Mouse (Mus musculus) bone marrow macrophage, adult 2 months (primary cell): Measurements from ENCODE around the gene Relch. TPM values are rescaled to one million over a fixed set of nuclear protein-coding genes. Genes with fewer than 3 reads are reported as not detected.

ENCODE experiments used
- H3K27ac ChIP-seq: 2 replicates; pipeline ENCODE4 v1.5.1; 2012; ENCODE audit warnings: low read depth, low read length; ENCODE audit not compliant: insufficient read depth
- H3K4me1 ChIP-seq: 2 replicates; pipeline ENCODE4 v1.6.1; 2012; ENCODE audit warnings: low read length; ENCODE audit not compliant: control insufficient read depth, insufficient read depth
- H3K4me3 ChIP-seq: 2 replicates; pipeline ENCODE4 v1.5.1; 2012; ENCODE audit warnings: mild to moderate bottlenecking, low read length, moderate library complexity; ENCODE audit not compliant: insufficient read depth
- CTCF ChIP-seq: IDR thresholded peaks from 2 replicates; pipeline ENCODE4 v1.5.1; 2012; ENCODE audit warnings: low read depth, mild to moderate bottlenecking, low read length, moderate library complexity
- POLR2A ChIP-seq: IDR thresholded peaks from 2 replicates; pipeline ENCODE4 v1.6.1; 2012; ENCODE audit warnings: mild to moderate bottlenecking, low read depth, low read length, borderline replicate concordance
- polyA plus RNA-seq: library from polyadenylated mRNA; stranded (reverse); fragments of >200 nt; gene quantifications from 2 replicates; pipeline ENCODE4 v1.2.4, GENCODE M21; 2012; ENCODE audit not compliant: missing spikeins, insufficient read depth, insufficient read length

The Relch gene
- polyA plus RNA-seq, 1 experiment, result 37.3 TPM

GRCm38 (mm10) chr1:105739493-105739892, 75.8 kb downstream of the Relch start:
- TF ChIP-seq POLR2A (no peak), CTCF (no peak)
- Histone ChIP-seq H3K4me1 (peaks cover 16% of the 10 kb centered on the region), H3K4me3 (no peak overlapping the region)

GRCm38 (mm10) chr1:105742481-105742880, 78.8 kb downstream of the Relch start:
- peak overlapping the region; percentile 65 for H3K27ac ChIP-seq
- H3K4me1 ChIP-seq, result peaks cover 26% of the 10 kb centered on the region
- no peak for TF ChIP-seq POLR2A
- no peak for TF ChIP-seq CTCF
- H3K4me3 ChIP-seq, result no peak overlapping the region

More at GRCm38 (mm10) chr1:105739493-105739892, 75.8 kb downstream of the Relch start:
- no peak overlapping the region for H3K27ac ChIP-seq

GRCm38 (mm10) chr1:105746444-105746843, 82.8 kb downstream of the Relch start:
- Histone ChIP-seq H3K27ac (peak overlapping the region; percentile 96), H3K4me3 (no peak overlapping the region), H3K4me1 (peaks cover 37% of the 10 kb centered on the region)
- TF ChIP-seq CTCF (no peak), POLR2A (no peak)

GRCm38 (mm10) chr1:105746858-105747596, 83.4 kb downstream of the Relch start:
- TF ChIP-seq CTCF (no peak), POLR2A (no peak)
- peak overlapping the region; percentile 96 for H3K27ac ChIP-seq
- peaks cover 36% of the 10 kb centered on the region for H3K4me1 ChIP-seq
- 0 out of 2 replicates have a peak overlapping the region, but pooled peaks have one; percentile 4 for H3K4me3 ChIP-seq

GRCm38 (mm10) chr1:105748091-105748799, 84.6 kb downstream of the Relch start:
- H3K27ac ChIP-seq, result peak overlapping the region; percentile 59
- no peak for TF ChIP-seq CTCF
- no peak for TF ChIP-seq POLR2A
- no peak overlapping the region for H3K4me3 ChIP-seq
- peaks cover 40% of the 10 kb centered on the region for H3K4me1 ChIP-seq

GRCm38 (mm10) chr1:105752196-105752595, 88.5 kb downstream of the Relch start:
- Histone ChIP-seq H3K4me1 (peaks cover 26% of the 10 kb centered on the region), H3K27ac (0 out of 2 replicates have a peak overlapping the region, but pooled peaks have one; percentile 18), H3K4me3 (no peak overlapping the region)
- TF ChIP-seq POLR2A (no peak), CTCF (no peak)

- Histone ChIP-seq H3K4me1 (peaks cover 22% of the 10 kb centered on the region), H3K27ac (no peak overlapping the region), H3K4me3 (no peak overlapping the region)
- TF ChIP-seq CTCF, result no peak
- no peak for TF ChIP-seq POLR2A
Measured at GRCm38 (mm10) chr1:105752944-105753343, 89.3 kb downstream of the Relch start.

GRCm38 (mm10) chr1:105758798-105759197, 95.1 kb downstream of the Relch start:
- TF ChIP-seq CTCF (no peak), POLR2A (no peak)
- Histone ChIP-seq H3K27ac (no peak overlapping the region), H3K4me1 (no peaks in the 10 kb centered on the region)

GRCm38 (mm10) chr1:105759422-105760165, 95.9 kb downstream of the Relch start:
- no peaks in the 10 kb centered on the region for H3K4me1 ChIP-seq
- no peak overlapping the region for H3K4me3 ChIP-seq
- TF ChIP-seq POLR2A (no peak), CTCF (no peak)
- no peak overlapping the region for H3K27ac ChIP-seq

More at GRCm38 (mm10) chr1:105758798-105759197, 95.1 kb downstream of the Relch start:
- no peak overlapping the region for H3K4me3 ChIP-seq
